Mouse (Mus musculus): Measurements from ENCODE around the gene Msl3l2. TPM values are rescaled to one million over a fixed set of nuclear protein-coding genes. Genes with fewer than 3 reads are reported as not detected.
A peak's percentile ranks its signal among the peaks of the same experiment; 100 is the strongest.

The Msl3l2 gene
- polyA plus RNA-seq, 2 experiments, result 0.94 to 1.0 TPM

DNA sequence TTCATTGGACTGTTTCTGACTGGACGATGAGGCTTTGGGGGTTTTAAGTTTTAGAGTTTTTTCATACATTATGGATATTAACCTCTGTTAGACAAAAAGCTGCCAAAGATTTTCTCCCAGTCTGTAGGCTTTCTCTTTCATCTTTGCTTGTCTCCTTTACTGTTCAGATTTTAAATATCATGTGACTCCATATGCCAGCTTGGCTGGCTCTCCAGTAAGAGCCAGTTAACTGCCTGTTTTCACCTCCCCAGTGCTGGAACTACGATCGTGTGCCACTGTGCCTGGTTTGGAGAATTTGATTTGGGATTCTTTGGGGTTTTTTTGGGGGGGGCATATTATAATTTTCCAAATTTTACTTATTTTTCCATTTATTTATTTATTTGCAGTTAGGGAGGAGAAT, 42.2 kb downstream of the Msl3l2 start:
- Histone ChIP-seq H3K4me2 (ENCODE audit: low read depth) (no peak overlapping the region), H3K9me3 (ENCODE audit: control insufficient read depth, low read length) (no peaks in the 10 kb centered on the region), H3K9ac (replicated peaks) (no peak overlapping the region), H3K27ac (no peak overlapping the region), H3K4me1 (replicated peaks; ENCODE audit: control insufficient read depth in 2 of 2, insufficient read depth in 2 of 2, low read length in 1 of 2) (no peaks in the 10 kb centered on the region), H3K4me3 (ENCODE audit: insufficient read depth in 1 of 2, low read depth in 2 of 2, low read length in 2 of 2) (no peak overlapping the region), H3K36me3 (replicated peaks; ENCODE audit: control insufficient read depth, insufficient read depth, low read depth) (no peaks in the 10 kb centered on the region), H3K27me3 (ENCODE audit: control insufficient read depth, insufficient read depth, low read length) (no peaks in the 10 kb centered on the region)
- TF ChIP-seq EP300 (IDR thresholded peaks at IDR 0.05; ENCODE audit: low read depth), result no peak
- TF ChIP-seq CTCF (IDR thresholded peaks at IDR 0.05; ENCODE audit: low read depth), result no peak
- WGBS (ENCODE audit: insufficient replicate concordance), result 69% methylated on average over 3 of the region's 3 CpGs
- no peak for ATAC-seq (ENCODE audit: insufficient read depth)
- DNase-seq (ENCODE audit: low read depth in 3 of 3, low spot score in 3 of 3), result no peak

DNA sequence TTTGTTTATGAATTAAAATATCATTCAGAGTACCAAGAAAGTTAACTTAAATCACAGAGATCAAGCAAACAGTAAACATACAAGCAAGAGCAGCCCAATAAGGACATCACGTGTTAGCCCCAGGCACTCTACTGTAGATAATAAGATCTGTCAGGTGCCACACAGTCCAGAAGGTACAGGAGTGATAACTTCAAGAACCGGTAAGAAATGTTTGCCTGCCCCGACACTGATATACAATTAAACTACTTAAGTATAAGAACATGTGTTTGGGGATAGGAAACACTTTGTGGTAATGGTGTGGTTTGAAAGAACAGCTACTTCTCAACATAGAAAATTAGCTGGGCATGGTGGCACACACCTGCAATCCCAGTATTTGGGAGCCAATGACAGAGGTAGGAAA, 50.2 kb downstream of the Msl3l2 start:
- DNase-seq (ENCODE audit: low read depth in 3 of 3, low spot score in 3 of 3) (no peak), ATAC-seq (ENCODE audit: insufficient read depth) (no peak)
- Histone ChIP-seq H3K36me3 (replicated peaks; ENCODE audit: control insufficient read depth, insufficient read depth, low read depth) (no peaks in the 10 kb centered on the region), H3K9me3 (ENCODE audit: control insufficient read depth, low read length) (no peaks in the 10 kb centered on the region), H3K9ac (replicated peaks) (no peak overlapping the region), H3K27me3 (ENCODE audit: control insufficient read depth, insufficient read depth, low read length) (no peaks in the 10 kb centered on the region), H3K4me1 (replicated peaks; ENCODE audit: control insufficient read depth in 2 of 2, insufficient read depth in 2 of 2, low read length in 1 of 2) (no peaks in the 10 kb centered on the region), H3K4me3 (ENCODE audit: insufficient read depth in 1 of 2, low read depth in 2 of 2, low read length in 2 of 2) (no peak overlapping the region), H3K27ac (no peak overlapping the region), H3K4me2 (ENCODE audit: low read depth) (no peak overlapping the region)
- WGBS (ENCODE audit: insufficient replicate concordance), result 34% methylated on average over 3 of the region's 3 CpGs
- TF ChIP-seq EP300 (IDR thresholded peaks at IDR 0.05; ENCODE audit: low read depth), result 0 out of 2 replicates have a peak, but pooled peaks have one; percentile 20
- TF ChIP-seq CTCF (IDR thresholded peaks at IDR 0.05; ENCODE audit: low read depth), result no peak

DNA sequence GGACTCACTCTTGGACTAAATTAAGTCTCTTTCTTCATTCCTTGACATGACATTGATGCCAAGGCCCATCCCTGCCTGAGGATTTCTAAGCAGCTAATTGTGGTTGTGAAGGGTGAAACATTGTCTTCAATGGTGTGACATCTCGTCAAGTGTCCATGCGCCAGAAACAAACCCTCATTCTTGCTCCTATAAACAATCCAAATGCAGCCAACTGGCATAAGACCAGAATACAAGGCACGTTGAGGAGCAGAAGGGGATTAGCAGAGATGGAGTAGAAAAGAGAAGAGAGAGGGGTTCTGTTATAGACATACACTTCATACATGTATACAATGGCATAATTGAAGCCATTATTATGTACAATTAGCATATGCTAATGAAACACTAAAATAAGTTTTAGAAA, 51.5 kb downstream of the Msl3l2 start:
- Histone ChIP-seq H3K4me3 (ENCODE audit: insufficient read depth in 1 of 2, low read depth in 2 of 2, low read length in 2 of 2) (no peak overlapping the region), H3K9ac (replicated peaks) (no peak overlapping the region), H3K27ac (no peak overlapping the region), H3K9me3 (ENCODE audit: control insufficient read depth, low read length) (no peaks in the 10 kb centered on the region), H3K36me3 (replicated peaks; ENCODE audit: control insufficient read depth, insufficient read depth, low read depth) (no peaks in the 10 kb centered on the region), H3K4me1 (replicated peaks; ENCODE audit: control insufficient read depth in 2 of 2, insufficient read depth in 2 of 2, low read length in 1 of 2) (no peaks in the 10 kb centered on the region), H3K27me3 (ENCODE audit: control insufficient read depth, insufficient read depth, low read length) (no peaks in the 10 kb centered on the region), H3K4me2 (ENCODE audit: low read depth) (no peak overlapping the region)
- DNase-seq (ENCODE audit: low read depth in 3 of 3, low spot score in 3 of 3) (no peak), ATAC-seq (ENCODE audit: insufficient read depth) (no peak)
- TF ChIP-seq EP300 (IDR thresholded peaks at IDR 0.05; ENCODE audit: low read depth) (no peak), CTCF (IDR thresholded peaks at IDR 0.05; ENCODE audit: low read depth) (no peak)
- 72% methylated on average over 3 of the region's 3 CpGs for WGBS (ENCODE audit: insufficient replicate concordance)

GRCm38 (mm10) chr10:56158748-56159147, 52.0 kb downstream of the Msl3l2 start:
- WGBS (ENCODE audit: insufficient replicate concordance), result 71% methylated on average over 2 of the region's 2 CpGs
- H3K4me2 ChIP-seq (ENCODE audit: low read depth), result no peak overlapping the region
- no peaks in the 10 kb centered on the region for H3K4me1 ChIP-seq (replicated peaks; ENCODE audit: control insufficient read depth in 2 of 2, insufficient read depth in 2 of 2, low read length in 1 of 2)
- TF ChIP-seq CTCF (IDR thresholded peaks at IDR 0.05; ENCODE audit: low read depth) (no peak), EP300 (IDR thresholded peaks at IDR 0.05; ENCODE audit: low read depth) (no peak)
- no peak overlapping the region for H3K4me3 ChIP-seq (ENCODE audit: insufficient read depth in 1 of 2, low read depth in 2 of 2, low read length in 2 of 2)
- H3K9ac ChIP-seq (replicated peaks), result no peak overlapping the region
- ATAC-seq (ENCODE audit: insufficient read depth) (no peak), DNase-seq (ENCODE audit: low read depth in 3 of 3, low spot score in 3 of 3) (no peak)
- H3K9me3 ChIP-seq (ENCODE audit: control insufficient read depth, low read length), result no peaks in the 10 kb centered on the region
- no peaks in the 10 kb centered on the region for H3K36me3 ChIP-seq (replicated peaks; ENCODE audit: control insufficient read depth, insufficient read depth, low read depth)
- H3K27me3 ChIP-seq (ENCODE audit: control insufficient read depth, insufficient read depth, low read length), result no peaks in the 10 kb centered on the region
- H3K27ac ChIP-seq, result no peak overlapping the region

DNA sequence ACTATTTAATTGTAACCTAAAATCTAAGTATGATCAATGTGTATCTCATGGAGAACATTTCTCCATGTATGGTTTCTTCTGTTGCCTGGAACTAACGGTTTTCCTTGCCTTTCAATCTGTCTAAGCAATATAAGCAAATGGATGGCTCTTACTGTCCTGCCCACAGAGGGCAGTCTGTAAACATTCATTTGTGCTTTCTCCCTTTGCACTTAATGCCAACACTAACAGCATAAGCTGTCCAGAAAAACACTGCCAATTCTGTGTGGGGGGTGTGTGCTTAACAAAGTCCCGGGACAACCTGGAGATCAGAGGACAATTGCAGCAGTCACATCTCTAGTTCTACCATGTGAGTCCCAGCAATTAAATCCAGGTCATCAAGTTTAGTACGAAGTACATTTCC, 57.7 kb downstream of the Msl3l2 start:
- ATAC-seq (ENCODE audit: insufficient read depth), result no peak
- H3K27me3 ChIP-seq (ENCODE audit: control insufficient read depth, insufficient read depth, low read length), result no peaks in the 10 kb centered on the region
- DNase-seq (ENCODE audit: low read depth in 3 of 3, low spot score in 3 of 3), result no peak
- TF ChIP-seq CTCF (IDR thresholded peaks at IDR 0.05; ENCODE audit: low read depth) (no peak), EP300 (IDR thresholded peaks at IDR 0.05; ENCODE audit: low read depth) (no peak)
- no peak overlapping the region for H3K27ac ChIP-seq
- WGBS (ENCODE audit: insufficient replicate concordance), result 51% methylated on average over 3 of the region's 3 CpGs
- no peaks in the 10 kb centered on the region for H3K36me3 ChIP-seq (replicated peaks; ENCODE audit: control insufficient read depth, insufficient read depth, low read depth)
- H3K9me3 ChIP-seq (ENCODE audit: control insufficient read depth, low read length), result no peaks in the 10 kb centered on the region
- H3K4me2 ChIP-seq (ENCODE audit: low read depth), result no peak overlapping the region
- H3K4me3 ChIP-seq (ENCODE audit: insufficient read depth in 1 of 2, low read depth in 2 of 2, low read length in 2 of 2), result no peak overlapping the region
- no peaks in the 10 kb centered on the region for H3K4me1 ChIP-seq (replicated peaks; ENCODE audit: control insufficient read depth in 2 of 2, insufficient read depth in 2 of 2, low read length in 1 of 2)
- no peak overlapping the region for H3K9ac ChIP-seq (replicated peaks)
